Mouse (Mus musculus): ENCODE results near the gene Peli2. TPM values are rescaled to one million over a fixed set of nuclear protein-coding genes. Genes with fewer than 3 reads are reported as not detected.

Peli2 gene
- polyA plus RNA-seq, 1 experiment from 2014 or later: 10.4 TPM

- Histone ChIP-seq H3K27ac (no peak overlapping the region), H3K4me2 (replicated peaks) (no peak overlapping the region), H3K4me3 (no peak overlapping the region), H3K36me3 (no peaks in the 10 kb centered on the region), H3K4me1 (peaks cover 78% of the 10 kb centered on the region), H3K9me3 (no peaks in the 10 kb centered on the region), H3K27me3 (0 out of 2 replicates have a peak, but pooled peaks cover 2% of the 10 kb centered on the region), H3K9ac (no peak overlapping the region)
- no peak for ATAC-seq (ENCODE audit: low FRiP score, low read depth)
- WGBS: 77% methylated on average over 5 of the region's 5 CpGs
Measured at GRCm38 (mm10) chr14:48128701-48129100, 8.1 kb downstream of the Peli2 start.

GRCm38 (mm10) chr14:48130021-48130420, 9.4 kb downstream of the Peli2 start:
- Histone ChIP-seq H3K4me3 (no peak overlapping the region), H3K4me2 (replicated peaks) (no peak overlapping the region), H3K9me3 (no peaks in the 10 kb centered on the region), H3K4me1 (peaks cover 75% of the 10 kb centered on the region), H3K9ac (no peak overlapping the region), H3K27ac (no peak overlapping the region), H3K27me3 (no peaks in the 10 kb centered on the region), H3K36me3 (no peaks in the 10 kb centered on the region)
- ATAC-seq (ENCODE audit: low FRiP score, low read depth): no peak
- WGBS: 85% methylated on average over 6 of the region's 6 CpGs

- WGBS: 54% methylated on average over 20 of the region's 20 CpGs
- Histone ChIP-seq H3K4me3 (no peak overlapping the region), H3K9ac (peak overlapping the region; percentile 19; the same call in 1 of the 2 replicates), H3K4me1 (peaks cover 78% of the 10 kb centered on the region), H3K27ac (no peak overlapping the region; the same call in 1 of the 2 replicates), H3K27me3 (no peaks in the 10 kb centered on the region), H3K36me3 (no peaks in the 10 kb centered on the region), H3K9me3 (no peaks in the 10 kb centered on the region), H3K4me2 (replicated peaks) (peak overlapping the region; percentile 2; the same call in 1 of the 2 replicates)
- ATAC-seq (ENCODE audit: low FRiP score, low read depth): no peak
Measured at GRCm38 (mm10) chr14:48130761-48131575, 10.3 kb downstream of the Peli2 start.

GRCm38 (mm10) chr14:48131576-48131922, 10.9 kb downstream of the Peli2 start:
- Histone ChIP-seq H3K27me3 (no peaks in the 10 kb centered on the region), H3K4me3 (no peak overlapping the region), H3K9me3 (no peaks in the 10 kb centered on the region), H3K9ac (peak overlapping the region; percentile 19; the same call in 1 of the 2 replicates), H3K4me1 (peaks cover 82% of the 10 kb centered on the region), H3K4me2 (replicated peaks) (peak overlapping the region; percentile 2; the same call in 1 of the 2 replicates), H3K27ac (no peak overlapping the region; the same call in 1 of the 2 replicates), H3K36me3 (no peaks in the 10 kb centered on the region)
- ATAC-seq (ENCODE audit: low FRiP score, low read depth): peak; percentile 38; the same call in 1 of the 2 replicates
- 50% methylated on average over 4 of the region's 4 CpGs for WGBS

GRCm38 (mm10) chr14:48132241-48132640, 11.6 kb downstream of the Peli2 start:
- no peaks in the 10 kb centered on the region for H3K27me3 ChIP-seq
- no peak overlapping the region for H3K27ac ChIP-seq
- peaks cover 88% of the 10 kb centered on the region for H3K4me1 ChIP-seq
- 78% methylated on average over 3 of the region's 3 CpGs for WGBS
- no peak overlapping the region for H3K4me3 ChIP-seq
- no peaks in the 10 kb centered on the region for H3K9me3 ChIP-seq
- ATAC-seq (ENCODE audit: low FRiP score, low read depth): no peak
- no peaks in the 10 kb centered on the region for H3K36me3 ChIP-seq
- H3K9ac ChIP-seq: no peak overlapping the region
- H3K4me2 ChIP-seq (replicated peaks): no peak overlapping the region

GRCm38 (mm10) chr14:48132865-48133802, 12.5 kb downstream of the Peli2 start:
- H3K27ac ChIP-seq: no peak overlapping the region
- no peak overlapping the region for H3K9ac ChIP-seq
- H3K4me3 ChIP-seq: no peak overlapping the region

GRCm38 (mm10) chr14:48134344-48134743, 13.7 kb downstream of the Peli2 start:
- Histone ChIP-seq H3K36me3 (no peaks in the 10 kb centered on the region), H3K9ac (no peak overlapping the region), H3K27ac (no peak overlapping the region; the same call in 1 of the 2 replicates), H3K9me3 (no peaks in the 10 kb centered on the region), H3K4me3 (no peak overlapping the region), H3K4me2 (replicated peaks) (peak overlapping the region; percentile 21; the same call in 1 of the 2 replicates), H3K4me1 (peaks cover 82% of the 10 kb centered on the region), H3K27me3 (no peaks in the 10 kb centered on the region)
- no peak for ATAC-seq (ENCODE audit: low FRiP score, low read depth)
- whole genome bisulfite sequencing: 42% methylated on average over 7 of the region's 7 CpGs

More at GRCm38 (mm10) chr14:48132865-48133802, 12.5 kb downstream of the Peli2 start:
- no peaks in the 10 kb centered on the region for H3K9me3 ChIP-seq
- H3K4me1 ChIP-seq: peaks cover 87% of the 10 kb centered on the region
- H3K36me3 ChIP-seq: no peaks in the 10 kb centered on the region
- H3K27me3 ChIP-seq: no peaks in the 10 kb centered on the region
- 29% methylated on average over 21 of the region's 21 CpGs for WGBS
- peak overlapping the region; percentile 46 for H3K4me2 ChIP-seq (replicated peaks)
- no peak for ATAC-seq (ENCODE audit: low FRiP score, low read depth)

- Histone ChIP-seq H3K4me2 (replicated peaks) (no peak overlapping the region), H3K27me3 (no peaks in the 10 kb centered on the region), H3K36me3 (no peaks in the 10 kb centered on the region), H3K9me3 (no peaks in the 10 kb centered on the region), H3K9ac (no peak overlapping the region), H3K27ac (no peak overlapping the region), H3K4me1 (peaks cover 71% of the 10 kb centered on the region), H3K4me3 (no peak overlapping the region)
- ATAC-seq (ENCODE audit: low FRiP score, low read depth): no peak
- WGBS: 67% methylated on average over 11 of the region's 11 CpGs
Measured at GRCm38 (mm10) chr14:48135816-48136345, 15.3 kb downstream of the Peli2 start.

GRCm38 (mm10) chr14:48137731-48138130, 17.1 kb downstream of the Peli2 start:
- H3K4me1 ChIP-seq: peaks cover 53% of the 10 kb centered on the region
- H3K4me3 ChIP-seq: no peak overlapping the region
- 70% methylated on average over 8 of the region's 8 CpGs for WGBS
- H3K27ac ChIP-seq: no peak overlapping the region
- no peak overlapping the region for H3K4me2 ChIP-seq (replicated peaks)
- H3K9me3 ChIP-seq: no peaks in the 10 kb centered on the region
- ATAC-seq (ENCODE audit: low FRiP score, low read depth): no peak
- no peaks in the 10 kb centered on the region for H3K27me3 ChIP-seq
- H3K9ac ChIP-seq: no peak overlapping the region
- peaks cover 4% of the 10 kb centered on the region; the same call in 1 of the 2 replicates for H3K36me3 ChIP-seq

- Histone ChIP-seq H3K4me2 (replicated peaks) (no peak overlapping the region), H3K27me3 (no peaks in the 10 kb centered on the region), H3K4me1 (peaks cover 53% of the 10 kb centered on the region), H3K4me3 (no peak overlapping the region), H3K36me3 (peaks cover 4% of the 10 kb centered on the region; the same call in 1 of the 2 replicates), H3K9me3 (no peaks in the 10 kb centered on the region), H3K9ac (no peak overlapping the region), H3K27ac (no peak overlapping the region)
- WGBS: 42% methylated on average over 8 of the region's 8 CpGs
- ATAC-seq (ENCODE audit: low FRiP score, low read depth): no peak
Measured at GRCm38 (mm10) chr14:48138138-48138537, 17.5 kb downstream of the Peli2 start.

- H3K9me3 ChIP-seq: no peaks in the 10 kb centered on the region
- peaks cover 48% of the 10 kb centered on the region for H3K4me1 ChIP-seq
- WGBS: 90% methylated on average over 3 of the region's 3 CpGs
- H3K9ac ChIP-seq: no peak overlapping the region
- H3K27ac ChIP-seq: no peak overlapping the region
- H3K4me3 ChIP-seq: no peak overlapping the region
- no peaks in the 10 kb centered on the region for H3K27me3 ChIP-seq
- no peak overlapping the region for H3K4me2 ChIP-seq (replicated peaks)
- ATAC-seq (ENCODE audit: low FRiP score, low read depth): no peak
- H3K36me3 ChIP-seq: peaks cover 4% of the 10 kb centered on the region; the same call in 1 of the 2 replicates
Measured at GRCm38 (mm10) chr14:48139409-48139808, 18.8 kb downstream of the Peli2 start.

Data from limb, embryonic 13.5 days (tissue).